Mouse (Mus musculus) frontal cortex, adult (tissue): ENCODE data around the gene Sgsm2.

Source experiments
- ATAC-seq: cut with Nextera tagmentation; 2 replicates; pipeline ENCODE4 v1.9.2; 2017; ENCODE audit warnings: mild to moderate bottlenecking, moderate library complexity, mixed read lengths; ENCODE audit not compliant: low TSS enrichment

Sgsm2 gene

GRCm38 (mm10) chr11:74896901-74897677 is at the start of gene Sgsm2:
TSS of gene Sgsm2 (minus strand) at chr11:74897060.
- peak; percentile 36 for ATAC-seq

DNA sequence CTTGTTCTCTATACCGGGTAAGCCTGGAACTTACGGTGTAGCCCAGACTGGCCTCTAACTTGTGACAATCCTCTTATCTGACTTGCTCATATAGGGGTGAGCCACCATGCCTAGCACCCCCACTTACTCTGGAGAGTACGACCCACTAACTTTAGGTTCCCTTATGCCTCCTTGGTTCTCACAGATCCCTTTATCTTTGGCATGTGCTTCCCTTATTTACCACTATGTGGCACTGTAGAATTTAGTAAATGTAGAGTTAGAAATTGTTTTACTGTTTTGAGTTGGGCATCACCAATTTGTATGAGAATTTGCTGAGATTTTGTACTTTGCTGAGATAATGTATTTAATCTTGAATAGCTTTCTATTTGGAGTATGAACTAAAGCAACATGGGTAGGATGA is 49.5 kb upstream of the Sgsm2 start:
- peak; percentile 34; the same call in 1 of the 2 replicates for ATAC-seq

DNA sequence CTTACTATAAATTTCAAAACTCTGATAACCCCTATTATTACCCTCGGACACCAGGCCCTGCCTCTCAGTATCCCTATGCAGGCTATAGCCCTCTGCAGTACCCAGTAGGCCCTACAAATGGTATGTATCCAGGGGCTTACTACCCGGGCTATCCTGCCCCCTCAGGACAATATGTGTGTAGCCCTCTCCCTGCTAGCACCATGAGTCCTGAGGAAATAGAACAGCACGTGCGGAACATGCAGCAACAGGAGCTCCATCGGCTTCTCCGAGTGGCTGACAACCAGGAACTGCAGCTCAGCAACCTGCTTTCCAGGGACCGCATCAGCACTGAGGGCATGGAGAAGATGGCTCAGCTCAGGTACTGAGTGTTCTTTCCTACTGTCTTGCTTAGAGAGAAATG is 33.5 kb upstream of the Sgsm2 start:
- ATAC-seq = no peak

DNA sequence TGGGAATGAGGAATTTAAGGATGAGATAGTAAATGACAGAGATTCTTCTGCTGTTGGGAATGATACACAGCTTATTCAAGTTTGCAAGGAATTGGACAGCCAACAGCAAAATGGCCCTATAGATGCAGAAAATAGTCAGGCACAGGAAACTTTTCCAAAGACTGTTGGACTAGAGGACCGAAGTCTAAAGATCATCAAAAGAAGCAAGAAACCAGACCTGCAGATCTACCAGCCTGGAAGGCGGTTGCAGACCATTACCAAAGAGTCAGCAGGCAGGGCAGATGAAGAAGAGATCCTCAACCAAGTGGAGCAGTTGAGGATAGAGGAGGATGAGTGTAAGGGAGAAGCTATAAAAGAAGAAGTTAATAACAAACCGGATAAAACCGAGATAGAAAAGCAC is 32.3 kb upstream of the Sgsm2 start:
- no peak for ATAC-seq

- no peak for ATAC-seq
Observed at GRCm38 (mm10) chr11:74927236-74927725, 30.4 kb upstream of the Sgsm2 start.

DNA sequence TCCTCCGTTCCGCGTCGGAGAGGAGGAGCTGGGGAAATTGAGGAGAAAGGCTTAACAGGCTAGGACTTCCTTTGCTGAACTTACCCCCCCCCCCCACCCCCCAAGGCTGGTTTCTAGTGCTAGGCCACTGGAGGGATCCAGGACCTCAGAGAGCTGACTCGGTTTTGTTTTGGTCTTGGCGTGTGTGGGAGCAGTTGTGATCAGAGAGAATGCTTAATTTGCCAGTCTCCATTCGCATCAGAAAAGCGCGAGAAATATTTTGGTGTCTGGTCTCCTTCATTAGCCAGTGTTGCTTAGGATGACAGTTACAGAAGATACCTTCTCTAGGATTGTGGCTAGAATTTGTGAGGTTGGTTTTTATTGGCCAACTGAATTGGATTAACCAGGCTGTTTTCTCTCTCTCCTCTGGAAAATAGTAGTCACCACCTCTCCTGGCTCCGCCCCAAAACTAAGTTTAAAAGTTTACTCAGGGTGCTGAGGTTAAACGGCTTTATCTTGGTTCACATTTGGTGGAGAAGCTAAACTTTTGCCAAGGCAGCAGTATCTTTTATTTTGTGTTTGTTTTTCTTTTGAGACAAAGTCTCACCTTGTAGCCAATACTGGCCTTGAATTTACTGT is 29.6 kb upstream of the Sgsm2 start:
- peak; percentile 11; the same call in 1 of the 2 replicates for ATAC-seq

DNA sequence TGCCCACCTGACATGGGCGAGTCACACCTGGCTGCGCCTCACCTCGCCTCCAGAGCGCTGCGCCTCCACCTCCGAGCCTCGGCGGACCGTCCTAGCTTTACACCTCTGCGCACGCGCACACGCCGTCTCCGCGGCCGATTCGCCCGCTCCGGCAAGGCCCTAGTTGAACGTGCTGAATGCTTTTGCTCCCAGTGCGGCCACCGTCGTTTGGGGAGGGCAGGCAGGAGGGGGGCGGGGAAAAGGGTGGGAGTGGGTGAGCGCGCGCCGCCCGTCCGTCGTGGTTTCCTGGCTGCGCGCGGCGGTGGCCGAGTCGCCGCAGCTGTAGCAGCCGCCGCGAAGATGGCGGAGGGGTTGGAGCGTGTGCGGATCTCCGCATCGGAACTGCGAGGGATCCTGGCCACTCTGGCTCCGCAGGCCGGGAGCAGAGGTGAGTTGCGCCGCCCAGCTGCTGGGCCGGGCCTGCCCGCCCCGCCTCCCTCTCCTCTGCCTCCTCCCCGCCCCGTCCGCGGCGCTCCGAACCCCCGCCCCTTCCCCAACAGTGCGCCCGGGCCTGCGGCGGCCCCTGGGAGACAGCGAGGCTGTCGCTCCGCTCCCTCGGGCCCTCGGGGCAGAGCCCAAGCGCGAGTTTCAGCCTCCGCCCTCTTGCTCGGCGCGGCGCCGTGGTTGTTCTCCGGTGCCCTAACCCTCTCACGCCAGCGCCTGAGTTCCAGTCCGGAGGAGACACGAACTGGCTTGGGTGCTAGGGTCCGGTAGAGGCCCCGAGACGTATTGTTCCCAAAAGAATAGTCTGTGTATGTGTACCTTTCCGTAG is 28.9 kb upstream of the Sgsm2 start, which contains the start of the genes Smg6 and Srr:
TSS of gene Smg6 (plus strand) at position 247 of the 811 bp plus-strand sequence.
TSS of gene Srr (minus strand) at position 372 of the 811 bp plus-strand sequence.
- ATAC-seq = peak; percentile 83

DNA sequence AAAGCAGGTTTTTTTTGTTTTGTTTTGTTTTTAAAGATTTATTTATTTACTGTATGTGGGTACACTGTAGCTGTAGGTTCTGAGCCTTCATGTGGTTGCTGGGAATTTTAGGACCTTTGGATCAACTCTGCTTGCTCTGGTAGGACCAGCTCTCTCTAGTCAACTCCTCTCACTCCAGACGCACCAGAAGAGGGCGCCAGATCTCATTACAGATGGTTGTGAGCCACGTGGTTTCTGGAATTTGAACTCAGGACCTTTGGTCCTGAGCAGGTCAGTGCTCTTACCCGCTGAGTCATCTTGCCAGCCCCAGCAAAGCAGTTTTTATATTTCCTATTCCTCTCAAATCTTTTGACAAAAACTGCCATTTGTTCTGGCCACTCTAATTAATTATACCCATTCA is 27.3 kb upstream of the Sgsm2 start:
- no peak for ATAC-seq

DNA sequence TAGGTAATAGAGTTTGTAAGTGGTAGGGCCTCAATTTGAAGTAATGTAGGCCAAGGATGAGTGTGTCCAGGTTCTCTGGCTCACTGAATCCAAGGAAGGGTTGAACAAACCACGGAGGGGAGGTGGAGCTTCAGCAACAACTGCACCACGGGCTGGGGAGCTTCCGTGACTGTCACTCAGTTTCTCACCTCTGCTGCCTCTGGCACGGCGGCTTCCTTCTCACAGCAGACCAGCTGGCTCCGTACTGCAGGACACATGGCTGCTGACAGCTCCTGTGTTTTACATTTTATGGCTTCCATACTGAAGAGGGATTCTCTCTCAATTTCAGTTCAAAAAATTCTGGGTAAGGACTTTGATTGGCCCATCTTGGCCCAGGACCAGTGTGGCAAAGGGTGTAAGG is 22.4 kb upstream of the Sgsm2 start:
- peak; percentile 72; the same call in 1 of the 2 replicates for ATAC-seq

DNA sequence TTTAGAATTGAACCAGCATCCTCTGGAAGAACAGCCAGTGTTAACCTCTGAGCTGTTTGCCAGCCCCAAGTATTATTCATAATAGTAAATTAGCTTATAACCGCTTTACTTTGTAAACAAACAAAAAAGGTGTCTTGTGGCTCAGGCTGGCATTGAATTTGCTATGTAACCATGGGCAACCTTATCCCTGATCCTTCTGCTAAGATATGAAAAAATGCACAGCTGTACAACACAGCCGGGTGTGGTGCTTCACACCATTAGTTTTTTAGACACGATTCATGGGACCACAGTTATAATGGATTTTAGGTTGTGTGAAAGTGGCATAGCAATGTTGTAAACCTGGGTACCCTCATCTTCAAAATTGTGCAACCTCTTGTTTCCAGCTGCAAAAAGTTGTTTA is 15.6 kb upstream of the Sgsm2 start:
- ATAC-seq = no peak

DNA sequence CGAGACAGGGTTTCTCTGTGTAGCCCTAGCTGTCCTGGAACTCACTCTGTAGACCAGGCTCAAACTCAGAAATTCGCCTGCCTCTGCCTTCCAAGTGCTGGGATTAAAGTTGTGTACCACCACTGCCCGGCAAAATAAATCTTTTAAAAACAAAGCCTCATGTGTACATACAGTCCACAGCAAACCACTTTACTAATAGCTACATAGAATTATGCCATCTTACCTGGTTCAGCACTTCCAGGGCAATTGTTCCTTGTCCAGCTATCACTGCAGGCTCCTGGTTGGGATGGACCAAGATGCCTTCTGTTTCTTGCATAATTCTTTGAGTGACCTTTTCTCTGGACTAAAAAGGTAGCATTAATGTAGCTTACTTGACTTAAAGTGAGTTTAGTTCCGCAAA is 13.1 kb upstream of the Sgsm2 start:
- ATAC-seq = no peak

- 0 out of 2 replicates have a peak, but pooled peaks have one; percentile 27 for ATAC-seq
Observed at GRCm38 (mm10) chr11:74908618-74909399, 11.9 kb upstream of the Sgsm2 start.

DNA sequence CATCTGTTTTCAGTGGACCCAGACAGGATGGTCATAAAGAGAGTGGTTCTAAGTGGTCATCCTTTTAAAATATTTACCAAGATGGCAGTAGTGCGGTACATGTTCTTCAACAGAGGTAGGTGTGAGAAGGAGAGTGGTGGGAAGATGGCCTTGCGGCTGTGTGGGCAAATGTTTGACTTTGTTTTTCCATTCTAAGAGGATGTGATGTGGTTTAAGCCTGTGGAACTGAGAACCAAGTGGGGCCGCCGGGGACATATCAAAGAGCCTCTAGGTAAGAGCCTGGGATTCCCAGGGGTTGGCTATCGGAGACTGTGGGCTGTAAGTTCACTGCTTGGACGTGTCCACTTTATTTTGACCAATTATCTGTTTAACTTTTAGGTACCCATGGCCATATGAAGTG is 11.0 kb upstream of the Sgsm2 start:
- no peak for ATAC-seq

DNA sequence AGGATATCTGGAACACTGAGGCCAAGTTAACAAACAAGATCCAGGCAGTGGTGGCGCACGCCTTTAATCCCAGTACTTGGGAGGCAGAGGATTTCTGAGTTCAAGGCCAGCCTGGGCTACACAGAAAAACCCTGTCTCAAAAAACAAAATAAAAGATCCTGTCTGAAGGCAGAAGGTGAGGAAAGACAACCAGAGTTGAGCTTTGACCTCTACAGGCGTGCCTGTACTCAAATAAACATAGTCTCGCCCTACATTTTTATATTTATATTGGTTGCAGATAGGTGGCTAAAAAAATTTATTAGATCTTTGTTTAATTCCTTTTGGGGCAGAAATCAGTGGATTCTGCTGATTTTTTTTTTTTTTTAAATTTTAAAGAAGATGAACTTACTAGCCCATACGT is 5.6 kb upstream of the Sgsm2 start:
- no peak for ATAC-seq

DNA sequence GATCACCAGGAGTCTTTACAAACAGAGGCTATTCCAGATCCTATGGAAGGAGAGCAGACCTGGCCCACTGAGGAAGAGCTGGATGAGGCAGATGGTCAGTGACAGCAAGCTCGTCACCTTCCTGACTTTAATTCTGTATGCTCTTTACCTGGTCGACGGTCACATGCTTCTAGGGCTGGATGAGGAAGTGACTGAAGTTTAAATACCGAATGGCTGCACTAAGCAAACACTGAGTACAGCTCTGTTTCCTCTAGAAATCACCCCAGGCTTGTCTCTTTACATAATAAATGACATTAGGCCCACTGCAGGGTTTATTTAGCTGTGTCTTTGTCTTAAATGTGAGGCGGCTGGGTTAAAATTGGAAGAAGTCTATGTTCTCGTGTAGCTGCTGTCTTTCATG is 4.7 kb upstream of the Sgsm2 start:
- no peak for ATAC-seq

DNA sequence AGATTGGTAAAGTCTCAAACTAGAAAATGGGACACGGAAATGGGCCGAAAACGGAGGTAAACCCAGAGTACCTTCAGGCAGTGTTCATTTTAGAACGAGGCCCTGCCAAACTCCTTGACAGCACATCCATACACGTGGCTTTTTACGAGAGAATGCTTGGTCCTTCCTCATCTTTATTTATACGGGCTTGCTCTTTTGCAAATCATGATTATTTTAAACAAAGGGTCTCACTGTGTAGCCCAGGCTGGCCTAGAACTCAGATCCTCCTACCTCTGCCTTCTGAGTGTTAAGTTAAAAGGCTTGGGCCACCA is 1.6 kb upstream of the Sgsm2 start:
- no peak for ATAC-seq

DNA sequence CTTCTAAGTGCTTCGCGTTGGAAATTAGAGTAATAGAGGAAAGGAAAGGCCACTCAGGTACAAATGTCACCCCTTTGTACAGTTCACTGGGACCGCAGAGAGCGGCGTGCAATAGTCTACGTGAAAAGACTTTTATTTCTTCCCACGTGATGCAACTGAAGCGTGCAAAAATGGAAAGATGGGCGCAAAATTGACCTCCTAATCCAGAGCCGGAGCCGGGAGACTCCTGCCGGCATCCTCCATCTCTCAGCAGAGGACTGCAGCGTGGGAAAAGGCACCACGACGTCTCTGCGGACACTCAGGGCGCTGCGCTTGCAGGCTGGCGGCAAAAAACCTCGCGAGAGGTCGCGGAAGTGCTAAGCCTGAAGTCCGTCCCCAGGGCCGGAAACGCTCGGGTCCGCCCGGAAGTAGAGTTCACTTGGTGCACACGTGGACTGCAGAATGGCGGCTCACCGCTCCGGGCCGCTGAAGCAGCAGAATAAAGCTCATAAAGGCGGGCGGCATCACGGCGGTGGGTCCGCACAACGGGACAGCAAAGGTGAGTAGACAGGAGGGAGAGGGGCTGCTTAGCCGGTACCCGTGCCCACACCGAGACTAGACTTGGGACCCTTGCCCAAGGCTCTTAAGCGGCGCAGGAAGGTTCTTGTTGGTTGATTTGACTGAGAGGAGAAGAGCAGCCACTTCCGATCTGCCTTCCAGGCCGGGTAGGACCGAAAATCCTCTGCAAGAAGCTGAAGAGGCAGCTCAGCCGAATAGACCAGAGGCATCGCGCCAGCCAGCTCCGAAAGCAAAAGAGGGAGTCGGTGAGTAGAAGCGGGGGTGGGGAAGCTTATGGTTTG is 1.0 kb upstream of the Sgsm2 start, which contains the start of gene Tsr1:
TSS of gene Tsr1 (plus strand) at position 394 of the 839 bp plus-strand sequence.
- ATAC-seq = peak; percentile 84

- ATAC-seq = peak; percentile 28
Observed at GRCm38 (mm10) chr11:74895980-74896900, 620 bp downstream of the Sgsm2 start.

DNA sequence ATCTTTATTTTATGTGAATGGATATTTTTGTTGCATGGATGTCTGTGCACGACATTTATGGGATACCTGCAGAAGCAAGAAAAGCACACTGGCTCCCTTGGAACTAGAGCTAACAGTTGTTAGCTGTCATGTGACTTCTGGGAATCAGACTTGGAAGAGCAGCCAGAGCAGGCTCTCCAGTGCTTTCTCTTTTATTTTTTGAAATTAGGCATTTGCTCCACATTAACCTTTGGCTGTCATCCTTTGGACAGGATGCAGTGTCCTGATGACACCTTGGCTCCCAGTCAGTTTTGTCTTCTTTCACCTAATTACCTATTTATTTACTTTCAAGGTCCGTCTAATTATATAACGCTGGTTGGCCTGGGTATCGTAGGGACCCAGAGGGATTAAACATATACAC is 2.2 kb downstream of the Sgsm2 start:
- no peak for ATAC-seq
